Mouse (Mus musculus) embryonic facial prominence, embryonic 11.5 days (tissue): ENCODE measurements around the gene Anln. TPM values are rescaled to one million over a fixed set of nuclear protein-coding genes. Genes with fewer than 3 reads are reported as not detected.

Experiments
- ATAC-seq: fragments of 200-750 bp; cut with Nextera tagmentation; replicated peaks from 2 replicates; pipeline ENCODE4 v1.8.0; 2017; ENCODE audit warnings: low read depth; ENCODE audit not compliant: insufficient number of reproducible peaks, low FRiP score, low TSS enrichment
- DNase-seq: peaks from one replicate; pipeline ENCODE4 v3.0.0-alpha.2; 2015; ENCODE audit warnings: low spot score
- H3K27ac ChIP-seq: fragments of 300-500 bp; sonication (generic); replicated peaks from 2 replicates; pipeline ENCODE4 v1.5.1; 2014; ENCODE audit warnings: mild to moderate bottlenecking, low read depth, low read length, control low read depth
- H3K27me3 ChIP-seq: fragments of 300-500 bp; sonication (generic); 2 replicates; pipeline ENCODE4 v1.6.1; 2014; ENCODE audit warnings: mild to moderate bottlenecking, low read length, moderate library complexity, mixed read lengths; ENCODE audit not compliant: control insufficient read depth, insufficient read depth
- H3K36me3 ChIP-seq: fragments of 300-500 bp; sonication (generic); replicated peaks from 2 replicates; pipeline ENCODE4 v1.6.1; 2014; ENCODE audit warnings: low read depth, mild to moderate bottlenecking, low read length, moderate library complexity, mixed read lengths; ENCODE audit not compliant: control insufficient read depth, insufficient read depth
- H3K4me1 ChIP-seq: fragments of 300-500 bp; sonication (generic); 2 replicates; pipeline ENCODE4 v1.6.1; 2014; ENCODE audit warnings: low read length, mixed read lengths; ENCODE audit not compliant: control insufficient read depth, insufficient read depth
- H3K4me2 ChIP-seq: fragments of 300-500 bp; sonication (generic); 2 replicates; pipeline ENCODE4 v1.6.1; 2014; ENCODE audit warnings: low read depth, mild to moderate bottlenecking, control low read depth, low read length, moderate library complexity
- H3K4me3 ChIP-seq: fragments of 300-500 bp; sonication (generic); 2 replicates; pipeline ENCODE4 v1.5.1; 2014; ENCODE audit warnings: low read depth, low read length, control low read depth
- H3K9ac ChIP-seq: fragments of 300-500 bp; sonication (generic); replicated peaks from 2 replicates; pipeline ENCODE4 v1.6.1; 2014; ENCODE audit warnings: mild to moderate bottlenecking, control low read depth, low read length
- H3K9me3 ChIP-seq: fragments of 300-500 bp; sonication (generic); replicated peaks from 2 replicates; pipeline ENCODE4 v1.6.1; 2016; ENCODE audit warnings: mild to moderate bottlenecking, low read length, inconsistent platforms, mixed read lengths; ENCODE audit not compliant: control insufficient read depth
- WGBS: fragments of 180-500 bp; shearing (Covaris S2); extraction: QIAGEN DNeasy Blood & Tissue Kit; methylation state at CpG from one replicate; pipeline ENCODE4 v1.1.7; 2014; 5-methylcytosine and 5-hydroxymethylcytosine counted together
- polyA plus RNA-seq: library from polyadenylated mRNA; unstranded; fragments of >200 nt; fragmentation: Nextera tagmentation; extraction: Ambion mirVana; gene quantifications from 2 replicates; pipeline ENCODE4 v1.2.1, GENCODE M21; 2014

Anln gene
- 53.9 and 63.4 TPM in 2 replicates for polyA plus RNA-seq

- whole genome bisulfite sequencing = under 1% methylated on average over 41 of the region's 44 CpGs
- H3K27me3 ChIP-seq = no peaks in the 10 kb centered on the region
- H3K36me3 ChIP-seq = no peaks in the 10 kb centered on the region
- peak within 1 kb of the TSS; percentile 78 for H3K4me2 ChIP-seq
- peak; percentile 95 for ATAC-seq
- peak within 1 kb of the TSS; percentile 88 for H3K9ac ChIP-seq
- peak within 1 kb of the TSS; percentile 85 for H3K27ac ChIP-seq
- H3K4me1 ChIP-seq = no peaks in the 10 kb centered on the region
- DNase-seq = peak; percentile 96
- peak within 1 kb of the TSS; percentile 76 for H3K4me3 ChIP-seq
- H3K9me3 ChIP-seq = no peaks in the 10 kb centered on the region
Observed at GRCm38 (mm10) chr9:22389021-22389476, at the start of gene Anln. Gene Anln, minus strand, starts transcription at chr9:22389188.

DNA sequence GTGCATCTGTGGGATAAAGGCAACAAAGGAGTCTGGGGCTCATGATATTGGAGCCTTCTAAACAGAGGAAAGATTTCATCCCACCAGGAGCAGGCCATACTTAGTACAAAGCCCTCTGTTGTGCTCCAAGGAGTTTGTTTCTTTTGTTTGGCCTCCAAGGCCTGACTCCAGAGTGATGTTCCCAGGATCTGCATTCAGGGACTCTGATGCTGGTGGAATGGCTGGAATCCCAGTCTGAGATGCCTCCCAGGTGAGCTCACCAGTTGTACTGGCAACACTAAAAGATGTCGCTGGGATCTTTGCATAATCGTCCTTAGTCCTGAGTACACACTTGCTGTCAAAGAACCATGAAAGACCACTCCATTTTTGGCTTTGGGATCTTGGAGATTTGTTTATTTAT lies 45.1 kb upstream of the Anln start:
- H3K27ac ChIP-seq = no peak overlapping the region

DNA sequence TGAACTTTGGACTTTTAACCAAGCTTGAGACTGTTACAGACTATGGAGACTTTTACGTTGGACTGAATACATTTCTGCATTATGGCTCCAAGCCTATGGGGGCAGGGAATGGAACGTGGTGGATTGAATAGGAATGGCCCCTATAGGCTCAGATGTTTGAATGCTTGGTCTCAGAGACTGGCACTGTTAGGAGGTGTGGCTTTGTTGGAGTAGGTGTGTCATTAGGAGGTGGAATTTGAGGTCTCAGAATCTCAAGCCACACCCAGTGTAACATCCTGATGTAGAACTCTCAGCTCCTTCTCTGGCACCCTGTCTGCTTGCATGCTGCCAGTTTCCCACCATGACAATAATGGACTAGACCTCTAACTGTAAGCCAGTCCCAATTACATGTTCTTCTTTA lies 44.2 kb upstream of the Anln start:
- no peaks in the 10 kb centered on the region for H3K36me3 ChIP-seq
- no peak overlapping the region for H3K27ac ChIP-seq
- no peak overlapping the region for H3K4me3 ChIP-seq
- WGBS = 64% methylated on average over 2 of the region's 2 CpGs
- no peak overlapping the region for H3K4me2 ChIP-seq
- 0 out of 2 replicates have a peak, but pooled peaks cover 2% of the 10 kb centered on the region for H3K4me1 ChIP-seq
- no peaks in the 10 kb centered on the region for H3K9me3 ChIP-seq
- no peaks in the 10 kb centered on the region for H3K27me3 ChIP-seq
- no peak for ATAC-seq
- H3K9ac ChIP-seq = no peak overlapping the region
- DNase-seq = no peak

More for the DNA sequence above, 45.1 kb upstream of the Anln start:
- 85% methylated on average over 2 of the region's 2 CpGs for WGBS
- Histone ChIP-seq H3K9ac (no peak overlapping the region), H3K4me1 (0 out of 2 replicates have a peak, but pooled peaks cover 2% of the 10 kb centered on the region), H3K4me2 (no peak overlapping the region), H3K36me3 (no peaks in the 10 kb centered on the region), H3K4me3 (no peak overlapping the region), H3K9me3 (no peaks in the 10 kb centered on the region), H3K27me3 (no peaks in the 10 kb centered on the region)
- DNase-seq = no peak
- no peak for ATAC-seq

DNA sequence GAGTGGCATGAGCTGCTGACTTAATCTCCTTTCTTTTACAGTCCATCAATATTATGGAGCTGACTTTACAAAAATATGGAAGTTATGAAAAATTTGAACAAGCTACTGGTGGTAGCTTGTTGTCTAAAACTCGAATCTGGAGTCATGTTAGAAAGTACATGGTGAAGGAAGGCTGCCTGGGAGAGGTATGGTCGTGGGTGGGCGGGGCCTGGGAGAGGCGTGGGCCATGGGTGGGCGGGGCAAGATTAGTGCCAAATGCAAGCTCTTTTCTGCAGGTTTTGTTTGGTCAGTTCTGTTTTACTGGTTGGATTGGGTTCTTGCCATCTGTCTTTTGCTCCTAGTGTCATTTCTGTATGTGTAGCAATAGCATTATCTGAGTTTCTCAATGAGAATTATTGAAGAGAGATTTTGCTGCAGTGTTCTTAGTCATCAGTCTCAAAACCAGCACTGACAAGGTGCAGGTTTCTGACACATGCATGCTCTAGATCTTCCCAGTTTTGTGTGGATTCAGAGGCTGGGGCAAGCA lies 41.4 kb upstream of the Anln start:
- Histone ChIP-seq H3K27ac (no peak overlapping the region), H3K9ac (no peak overlapping the region), H3K4me1 (0 out of 2 replicates have a peak, but pooled peaks cover 2% of the 10 kb centered on the region), H3K4me2 (no peak overlapping the region), H3K9me3 (no peaks in the 10 kb centered on the region), H3K4me3 (no peak overlapping the region), H3K36me3 (no peaks in the 10 kb centered on the region), H3K27me3 (no peaks in the 10 kb centered on the region)
- 25% methylated on average over 5 of the region's 5 CpGs for WGBS
- DNase-seq = peak; percentile 23
- no peak for ATAC-seq

DNA sequence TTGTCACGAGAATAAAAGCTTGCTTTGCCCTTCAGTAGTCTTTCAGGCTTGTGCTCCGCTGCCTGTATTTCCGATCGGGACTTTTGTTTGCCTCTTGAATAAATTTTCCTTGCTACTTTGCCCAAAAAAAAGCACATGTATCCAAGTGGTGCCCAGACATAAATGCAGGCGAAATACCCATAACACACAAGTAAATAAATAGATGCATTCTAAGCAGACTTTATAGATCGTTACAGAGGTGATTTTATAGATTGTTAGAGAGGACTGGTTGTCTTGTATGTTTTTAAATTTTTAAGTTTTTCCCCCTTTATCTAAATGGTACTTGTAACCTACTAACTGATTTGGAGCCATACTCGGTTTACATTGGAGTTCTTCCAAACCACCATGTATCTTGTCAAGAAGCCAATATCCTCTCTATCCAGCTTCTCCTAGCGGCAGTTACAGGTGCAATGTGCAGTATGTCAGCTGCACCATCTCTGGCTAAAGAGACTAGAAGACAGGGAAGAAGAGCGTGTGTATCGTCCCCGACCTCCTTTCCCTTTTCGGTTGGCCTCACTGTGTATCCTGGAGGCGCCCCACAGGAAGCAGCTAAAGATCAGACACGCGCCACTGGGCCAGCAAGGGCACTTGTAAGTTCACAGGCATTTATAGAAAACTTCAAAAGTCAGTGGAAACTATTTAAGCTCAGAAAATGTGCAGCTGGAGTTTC lies 40.7 kb upstream of the Anln start:
- no peaks in the 10 kb centered on the region for H3K9me3 ChIP-seq
- H3K4me1 ChIP-seq = 0 out of 2 replicates have a peak, but pooled peaks cover 2% of the 10 kb centered on the region
- no peak for ATAC-seq
- no peaks in the 10 kb centered on the region for H3K27me3 ChIP-seq
- DNase-seq = peak; percentile 52
- no peak overlapping the region for H3K27ac ChIP-seq
- H3K4me3 ChIP-seq = no peak overlapping the region
- no peaks in the 10 kb centered on the region for H3K36me3 ChIP-seq
- 58% methylated on average over 15 of the region's 15 CpGs for whole genome bisulfite sequencing
- H3K9ac ChIP-seq = no peak overlapping the region
- no peak overlapping the region for H3K4me2 ChIP-seq

- no peak for DNase-seq
- Histone ChIP-seq H3K9ac (no peak overlapping the region), H3K4me3 (no peak overlapping the region), H3K4me1 (0 out of 2 replicates have a peak, but pooled peaks cover 2% of the 10 kb centered on the region), H3K4me2 (no peak overlapping the region), H3K27ac (no peak overlapping the region), H3K9me3 (no peaks in the 10 kb centered on the region), H3K36me3 (no peaks in the 10 kb centered on the region), H3K27me3 (no peaks in the 10 kb centered on the region)
- no peak for ATAC-seq
- 79% methylated on average over 14 of the region's 14 CpGs for WGBS
Observed at GRCm38 (mm10) chr9:22428666-22429410, 39.9 kb upstream of the Anln start.

DNA sequence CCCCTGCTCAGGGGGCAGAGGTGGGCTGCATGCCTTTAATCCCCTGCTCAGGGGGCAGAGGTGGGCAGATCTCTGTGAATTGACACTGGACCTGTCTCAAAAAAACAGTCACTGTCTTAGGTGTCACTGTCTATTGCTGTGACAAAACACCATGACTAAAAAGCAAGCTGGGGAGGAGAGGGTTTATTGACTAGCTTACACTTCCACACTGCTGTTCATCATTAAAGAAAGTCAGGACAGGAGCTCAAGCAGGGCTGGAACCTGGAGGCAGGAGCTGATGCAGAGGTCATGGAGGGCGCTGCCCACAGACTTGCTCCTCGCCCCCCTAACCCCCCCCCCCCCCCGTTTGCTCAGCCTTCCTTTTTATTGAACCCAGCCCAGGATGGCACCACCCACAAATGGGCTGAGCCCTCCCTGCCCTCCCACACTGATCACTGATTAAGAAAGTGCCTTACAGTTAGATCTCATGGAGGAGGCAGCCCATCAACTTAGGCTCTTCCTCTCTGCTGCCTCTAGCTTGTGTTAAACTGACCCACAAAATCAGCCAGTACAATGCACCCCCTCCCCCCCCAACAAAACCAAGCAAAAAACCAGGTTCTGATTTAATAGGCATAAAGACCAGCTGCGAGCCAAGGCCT lies 39.2 kb upstream of the Anln start:
- ATAC-seq = no peak
- no peak overlapping the region for H3K4me2 ChIP-seq
- no peak overlapping the region for H3K9ac ChIP-seq
- 0 out of 2 replicates have a peak, but pooled peaks cover 2% of the 10 kb centered on the region for H3K4me1 ChIP-seq
- H3K27me3 ChIP-seq = no peaks in the 10 kb centered on the region
- no peak overlapping the region for H3K4me3 ChIP-seq
- H3K36me3 ChIP-seq = no peaks in the 10 kb centered on the region
- DNase-seq = no peak
- no peaks in the 10 kb centered on the region for H3K9me3 ChIP-seq
- WGBS = 26% methylated on average over 3 of the region's 4 CpGs
- no peak overlapping the region for H3K27ac ChIP-seq
